Mouse (Mus musculus) adrenal gland, postnatal 4 days (tissue): ENCODE measurements around the gene Pltp. TPM values are rescaled to one million over a fixed set of nuclear protein-coding genes. Genes with fewer than 3 reads are reported as not detected.
A peak's percentile ranks its signal among the peaks of the same experiment; 100 is the strongest.
"Not testable (repeated sequence)": the region's sequence is repeated elsewhere in the genome, so short reads cannot be mapped to it uniquely, and the experiment has no call there.

Source experiments
- DNase-seq, 2 experiments: peaks; one replicate each; pipeline ENCODE4 v3.0.0; 2021 to 2022; ENCODE audit warnings: low spot score in 2 of 2, mixed read lengths in 2 of 2
- total RNA-seq, 2 experiments: library from RNA; stranded (reverse); gene quantifications; 2 replicates each; pipeline ENCODE4 v1.2.3; 2021

Gene Pltp
- total RNA-seq, 2 experiments from 2014 or later: 25.7 to 28.9 TPM

- DNase-seq: no peak
Observed at GRCm38 (mm10) chr2:164815821-164816220, 41.7 kb downstream of the Pltp start.

- no peak for DNase-seq
Observed at GRCm38 (mm10) chr2:164815348-164815747, 42.2 kb downstream of the Pltp start.

- no peak for DNase-seq
Observed at GRCm38 (mm10) chr2:164813557-164813956, 44.0 kb downstream of the Pltp start.

DNA sequence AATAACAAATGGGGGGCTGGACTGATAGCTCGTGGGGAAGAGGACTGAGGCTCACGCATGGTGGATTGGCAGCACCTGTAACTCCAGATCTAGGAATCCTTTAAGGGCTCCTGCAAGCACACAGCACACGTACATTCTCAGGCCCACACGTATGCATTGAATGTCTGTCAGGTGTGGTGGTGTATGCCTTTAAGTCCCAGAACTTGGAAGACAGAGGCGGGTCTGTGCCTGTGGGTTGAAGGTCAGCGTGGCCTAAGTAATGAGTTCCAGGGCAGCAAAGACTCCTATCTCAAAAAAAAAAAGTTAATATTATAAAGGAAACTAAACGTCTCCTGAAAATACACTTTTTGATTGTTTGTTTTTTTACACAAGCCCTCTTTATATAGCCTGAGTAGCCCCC lies 50.9 kb downstream of the Pltp start:
- no peak for DNase-seq

DNA sequence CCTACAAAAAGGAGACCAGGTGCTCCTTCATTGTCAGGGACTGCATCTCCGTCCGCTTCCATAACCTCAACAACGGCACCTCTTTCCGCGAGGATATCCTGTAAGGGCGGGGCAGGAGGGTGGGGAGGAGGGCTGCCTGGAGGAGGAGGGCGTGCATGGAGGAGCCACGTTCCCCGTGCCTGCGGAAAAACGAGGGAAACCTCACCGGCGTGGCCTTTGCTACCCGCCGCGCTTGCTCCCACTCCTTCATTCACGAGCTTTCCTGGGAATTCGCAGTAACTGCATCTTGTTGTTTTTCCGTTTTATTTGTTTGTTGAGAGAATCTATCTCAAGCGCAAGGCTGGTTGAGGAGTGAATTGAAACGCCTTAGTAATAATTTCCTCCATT lies 52.2 kb downstream of the Pltp start:
- no peak for DNase-seq

DNA sequence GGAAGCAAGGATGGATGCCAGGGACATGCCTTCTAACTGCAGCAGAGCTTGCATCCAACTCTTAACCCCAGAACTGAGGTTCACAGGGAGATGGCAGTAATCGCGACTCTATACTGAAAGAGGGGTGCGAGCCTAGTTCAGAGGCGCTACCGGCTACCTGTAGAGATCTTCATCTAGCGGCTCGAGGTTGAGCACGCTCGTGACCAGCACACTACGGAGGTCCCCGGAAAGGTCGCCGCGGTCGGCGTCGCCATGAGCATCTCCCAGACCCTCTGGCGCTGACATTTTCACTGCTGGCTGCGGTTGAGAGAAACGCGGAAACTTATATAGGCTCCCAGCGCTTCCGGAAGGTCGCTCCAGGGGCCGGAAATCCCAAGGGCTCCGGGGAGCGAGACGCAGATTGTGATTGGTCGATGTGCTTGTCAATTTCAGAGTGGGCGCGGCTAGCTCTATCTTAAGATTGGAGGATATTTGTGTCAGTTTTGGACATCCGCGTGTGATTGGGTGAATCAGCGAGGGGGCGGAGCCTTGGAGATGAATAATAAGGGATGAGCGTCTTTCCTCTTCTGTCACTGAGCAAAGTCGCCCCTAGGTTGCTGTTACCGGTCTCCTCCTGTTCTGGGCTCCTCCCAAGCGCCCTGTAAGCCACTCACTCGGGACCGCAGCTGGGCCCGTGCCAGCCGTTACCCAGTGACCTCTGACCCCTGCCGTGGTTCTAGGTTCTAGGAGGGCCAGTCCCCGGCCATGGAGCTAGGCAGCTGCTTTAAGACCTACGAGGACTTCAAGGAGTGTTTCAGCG lies 52.8 kb downstream of the Pltp start, which contains the start of the genes Acot8 and Zswim3:
Gene Acot8, minus strand, starts transcription at position 350 of the 799 bp plus-strand sequence.
Gene Zswim3, plus strand, starts transcription at position 566 of the 799 bp plus-strand sequence.
- peak; percentile 91 to 94 for DNase-seq

DNA sequence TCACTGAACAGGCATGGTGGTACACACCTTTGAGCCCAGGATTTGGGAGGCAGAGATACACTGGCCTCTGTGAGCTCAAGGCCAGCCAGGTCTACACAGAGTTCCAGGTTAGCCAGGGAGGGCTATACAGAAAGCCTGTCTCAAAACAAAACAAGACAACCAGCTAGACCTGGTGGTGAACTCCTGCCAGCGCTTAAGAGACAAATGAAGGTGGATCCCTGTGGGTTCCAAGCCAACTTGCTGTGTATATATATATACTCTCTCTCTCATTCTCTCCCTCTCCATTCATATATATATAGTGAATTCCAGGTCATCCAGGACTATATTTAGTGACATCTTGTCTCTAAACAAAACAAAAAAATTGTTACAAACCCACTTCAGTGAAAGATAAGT lies 53.6 kb downstream of the Pltp start:
- no peak for DNase-seq

GRCm38 (mm10) chr2:164803201-164803920 lies 54.1 kb downstream of the Pltp start:
- no peak for DNase-seq

DNA sequence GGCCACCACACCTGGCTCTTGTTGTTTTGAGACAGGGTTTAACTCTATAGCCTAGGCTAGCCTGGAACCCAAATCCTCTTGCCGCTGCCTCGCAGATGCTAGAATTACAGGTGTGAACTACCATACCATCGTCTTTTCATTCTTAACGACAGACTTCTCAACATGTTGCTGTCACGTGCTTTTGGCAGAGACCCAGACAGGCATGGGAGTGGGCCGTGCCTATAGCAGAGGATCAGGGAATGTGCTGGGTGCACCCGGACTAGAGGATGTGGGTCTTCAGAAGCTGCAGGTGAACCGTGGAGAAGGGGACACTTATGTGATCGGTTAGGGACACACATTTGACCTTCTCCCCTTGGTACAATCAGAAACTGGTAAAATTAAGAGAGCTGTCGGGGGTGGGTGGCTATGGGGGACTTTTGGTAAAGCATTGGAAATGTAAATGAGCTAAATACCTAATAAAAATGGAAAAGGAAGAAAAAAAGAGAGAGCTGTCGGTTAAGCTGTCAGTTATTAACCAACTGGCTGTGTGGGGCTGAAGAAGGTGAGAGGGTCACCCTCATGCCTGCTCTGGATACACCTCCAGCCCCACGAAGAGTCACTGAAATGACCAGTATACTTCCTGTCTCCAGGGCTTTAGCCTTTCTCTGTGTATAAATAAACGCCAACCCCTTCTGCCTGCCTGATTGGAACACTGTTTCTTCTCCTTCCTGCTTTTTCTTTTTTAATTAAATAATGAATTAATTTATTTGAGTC lies 57.1 kb downstream of the Pltp start:
- DNase-seq: no peak

DNA sequence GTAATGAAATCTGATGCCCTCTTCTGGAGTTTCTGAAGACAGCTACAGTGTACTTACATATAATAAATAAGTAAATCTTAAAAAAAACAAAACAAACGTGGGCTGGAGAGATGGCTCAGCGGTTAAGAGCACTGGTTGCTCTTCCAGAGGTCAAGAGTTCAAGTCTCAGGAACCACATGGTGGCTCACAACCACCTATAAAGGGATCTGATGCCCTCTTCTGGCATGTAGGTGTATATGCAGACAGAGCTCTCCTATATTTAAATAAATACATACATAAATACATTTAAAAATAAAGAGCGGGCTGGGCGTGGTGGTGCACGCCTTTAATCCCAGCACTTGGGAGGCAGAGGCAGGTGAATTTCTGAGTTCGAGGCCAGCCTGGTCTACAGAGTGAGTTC lies 59.0 kb downstream of the Pltp start:
- DNase-seq: not testable (repeated sequence)

GRCm38 (mm10) chr2:164795868-164796267 lies 61.6 kb downstream of the Pltp start:
- DNase-seq: no peak

DNA sequence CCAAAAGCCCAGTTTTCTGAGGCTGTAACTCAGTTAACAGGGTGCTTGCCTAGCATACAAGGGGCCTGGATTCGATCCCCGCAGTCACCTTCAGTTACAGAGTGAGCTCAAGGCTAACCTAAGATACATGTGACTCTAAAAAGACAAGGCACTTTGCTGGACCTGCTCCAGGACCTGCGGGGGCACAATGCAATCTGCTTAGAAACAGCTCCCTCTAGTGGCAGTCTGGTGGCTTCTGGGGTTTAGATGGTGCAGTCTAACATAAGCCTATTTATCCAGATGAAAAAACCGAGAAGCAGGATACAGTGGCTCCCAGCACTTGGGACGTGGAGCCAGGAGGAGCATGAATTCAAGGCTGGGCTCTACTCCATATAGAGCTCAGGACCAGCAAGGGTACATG lies 63.2 kb downstream of the Pltp start:
- DNase-seq: peak; percentile 57 to 86

DNA sequence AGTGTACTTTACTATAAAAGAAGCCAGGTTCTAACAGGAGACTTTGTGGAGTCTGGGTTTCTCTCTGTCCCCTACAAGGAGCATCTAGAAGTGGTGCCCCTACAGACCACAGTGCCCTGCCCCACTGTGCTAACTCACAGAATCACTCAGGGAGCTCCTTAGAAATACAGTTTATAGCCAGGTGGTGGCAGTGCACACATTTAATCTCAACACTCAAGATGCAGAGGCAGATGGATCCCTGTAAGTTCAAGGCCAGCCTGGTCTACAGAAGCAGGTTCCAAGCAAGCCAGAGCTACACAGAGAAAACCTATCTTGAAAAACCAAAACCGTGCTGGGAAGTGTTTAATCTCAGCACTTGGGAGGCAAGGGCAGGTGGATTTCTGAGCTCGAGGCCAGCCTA lies 63.7 kb downstream of the Pltp start:
- no peak for DNase-seq

DNA sequence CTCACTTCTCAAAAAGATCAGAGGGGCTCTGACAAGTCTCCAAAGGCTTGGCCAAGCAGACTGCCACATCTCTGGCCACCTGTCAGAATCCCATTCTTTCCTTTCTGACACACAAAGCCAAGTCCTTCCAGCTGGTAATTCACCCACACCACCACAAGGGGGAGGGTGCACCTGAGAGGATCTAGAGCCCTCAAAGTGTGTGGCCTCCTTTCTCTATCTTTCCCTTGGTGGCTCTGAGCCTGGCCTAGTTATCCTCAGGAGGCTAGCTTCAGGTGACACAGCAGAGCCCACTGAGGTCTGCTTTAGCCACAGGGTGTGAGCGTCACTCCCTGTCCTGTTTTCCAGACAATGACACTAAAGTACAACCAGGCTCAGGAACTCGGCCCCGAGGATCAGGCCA lies 64.3 kb downstream of the Pltp start:
- DNase-seq: peak in 1 of 2 experiments; percentile 50

- DNase-seq: no peak
Observed at GRCm38 (mm10) chr2:164792400-164793190, 64.9 kb downstream of the Pltp start.

GRCm38 (mm10) chr2:164791841-164792261 lies 65.7 kb downstream of the Pltp start:
- no peak for DNase-seq

GRCm38 (mm10) chr2:164790451-164790850 lies 67.1 kb downstream of the Pltp start:
- no peak for DNase-seq
